Mouse (Mus musculus): Measurements from ENCODE around the gene Tpmt.

Gene Tpmt

DNA sequence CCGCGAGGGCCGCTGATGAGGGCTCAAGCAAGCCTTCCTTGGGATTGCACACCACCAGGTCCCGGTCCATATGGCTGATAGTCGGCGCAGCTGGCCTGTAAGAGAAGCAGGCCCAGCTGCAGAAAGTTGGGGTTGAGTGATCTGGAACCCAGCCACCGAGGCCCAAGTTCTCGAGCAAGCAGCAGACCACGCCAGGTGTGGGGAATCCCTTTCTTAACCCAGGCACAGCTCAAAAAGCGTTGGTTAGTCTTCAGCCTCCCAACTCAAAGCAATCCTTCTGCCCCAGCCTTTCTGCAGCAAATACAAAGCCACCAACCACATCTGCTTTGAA, at the start of gene Tpmt:
TSS of gene Tpmt (minus strand) at position 121 of the 331 bp plus-strand sequence.
- in situ Hi-C loops (cut with MboI, MseI), result no loop called here

DNA sequence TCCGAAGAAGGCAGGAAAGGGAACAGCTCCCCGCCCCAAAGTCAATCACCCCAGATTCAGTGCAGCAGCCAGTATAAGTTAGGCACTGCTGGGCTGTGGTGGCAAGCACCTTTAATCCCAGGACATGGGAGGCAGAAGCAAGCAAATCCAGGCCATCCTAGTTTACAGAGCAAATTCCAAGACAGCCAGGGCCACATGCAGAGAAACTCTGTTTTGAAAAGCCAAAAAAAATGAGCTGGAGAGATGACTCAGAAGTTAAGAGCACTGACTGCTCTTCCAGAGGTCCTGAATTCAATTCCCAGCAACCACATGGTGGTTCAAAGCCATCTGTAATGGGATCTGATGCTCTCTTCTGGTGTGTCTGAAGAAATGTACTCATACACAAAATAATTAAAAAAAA, 49.3 kb upstream of the Tpmt start:
- in situ Hi-C loops (cut with MboI, MseI), result loop anchor here (25.0 kb wide), 1 partner anchor 406 kb away; no protein-coding TSS in a partner anchor

DNA sequence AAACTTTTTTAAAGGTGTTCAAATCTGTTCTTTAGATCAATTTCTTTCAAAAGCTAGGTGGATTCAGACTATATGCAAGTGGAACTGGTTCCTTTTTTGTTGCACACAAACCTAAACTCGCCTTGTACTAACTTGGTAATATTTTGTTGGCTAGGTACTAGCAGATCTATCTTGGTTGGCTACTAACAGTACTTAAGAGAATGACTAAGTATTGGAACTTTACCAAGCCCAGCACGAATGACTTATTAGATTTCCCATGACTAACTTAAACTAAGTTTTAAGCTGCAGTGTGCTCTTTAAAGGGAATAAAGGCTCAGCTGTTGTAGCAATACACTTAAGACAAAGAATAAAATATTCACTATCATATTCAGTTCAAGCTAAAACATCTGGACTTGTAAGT, 44.7 kb upstream of the Tpmt start:
- in situ Hi-C loops (cut with MboI, MseI), result loop anchor here (25.0 kb wide), 1 partner anchor 402 kb away; no protein-coding TSS in a partner anchor

DNA sequence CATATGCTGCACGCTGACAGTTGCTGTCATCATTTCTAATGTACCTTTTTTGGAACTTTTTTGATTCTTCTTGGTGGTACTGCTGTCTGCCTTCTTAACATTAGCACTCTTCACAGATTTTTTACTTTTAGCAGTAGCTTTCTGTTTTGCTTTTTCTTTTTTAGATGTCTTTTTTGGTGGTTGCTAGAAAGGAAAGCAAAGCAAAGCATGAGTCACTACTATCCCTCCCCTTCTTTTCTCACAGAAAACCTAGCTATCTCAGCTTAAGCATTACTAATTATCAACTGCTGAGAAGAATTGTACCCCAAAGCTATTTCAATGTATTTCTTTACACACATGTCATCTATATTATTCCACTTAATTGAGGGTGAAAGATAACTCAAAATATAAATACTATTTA, 43.9 kb upstream of the Tpmt start:
- in situ Hi-C loops (cut with MboI, MseI), result loop anchor here (25.0 kb wide), 1 partner anchor 401 kb away; no protein-coding TSS in a partner anchor

DNA sequence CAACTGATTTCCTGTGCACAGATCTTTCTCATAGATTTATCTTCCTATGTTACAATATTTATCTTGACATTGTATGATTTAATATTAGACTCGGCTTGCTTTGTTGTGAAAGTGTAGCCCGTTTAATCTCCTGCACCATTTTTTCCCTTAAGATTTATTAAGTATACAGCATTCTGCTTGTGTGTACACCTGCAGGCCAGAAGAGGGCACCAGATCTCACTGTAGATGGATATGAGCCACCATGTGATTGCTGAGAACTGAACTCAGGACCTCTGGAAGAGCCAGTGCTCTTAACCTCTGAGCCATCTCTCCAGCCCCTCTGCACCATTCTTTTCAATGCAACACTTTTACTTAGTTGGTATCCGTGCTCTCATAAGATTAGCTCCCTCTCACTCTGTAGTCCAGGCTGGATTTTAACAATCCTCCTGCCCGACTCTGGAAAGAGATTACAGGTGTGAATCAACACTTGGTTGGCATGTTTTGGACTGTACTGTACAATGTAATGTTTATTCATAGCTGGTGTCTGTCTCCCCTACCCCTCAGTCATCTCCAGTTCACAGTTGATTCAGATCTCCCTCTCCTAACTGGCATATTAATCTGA, 36.5 kb upstream of the Tpmt start:
- in situ Hi-C loops (cut with MboI, MseI), result loop anchor here (25.0 kb wide), 1 partner anchor 394 kb away; no protein-coding TSS in a partner anchor

DNA sequence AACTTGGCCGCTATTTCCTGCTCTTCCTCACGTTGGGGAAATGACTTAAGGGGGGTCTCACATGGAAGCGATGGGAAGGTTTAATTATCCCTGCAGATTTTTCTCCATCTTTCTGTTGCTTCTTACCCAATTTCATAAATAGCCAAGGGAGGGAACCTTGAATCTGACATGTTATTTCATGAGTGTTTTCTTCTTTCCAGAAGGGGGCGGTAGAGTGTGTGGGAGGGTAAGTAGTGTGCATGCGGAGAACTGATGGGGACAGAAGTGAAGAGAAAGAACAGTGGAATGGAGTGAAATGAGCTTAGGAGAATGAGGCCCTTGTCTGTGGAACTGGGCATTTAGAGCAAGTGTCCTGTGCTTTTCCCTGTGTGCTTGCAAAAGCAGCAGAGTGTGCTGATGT, 34.3 kb upstream of the Tpmt start:
- in situ Hi-C loops (cut with MboI, MseI), result loop anchor here (5.0 to 25.0 kb wide), 2 partner anchors 209 to 391 kb away; no protein-coding TSS in a partner anchor

DNA sequence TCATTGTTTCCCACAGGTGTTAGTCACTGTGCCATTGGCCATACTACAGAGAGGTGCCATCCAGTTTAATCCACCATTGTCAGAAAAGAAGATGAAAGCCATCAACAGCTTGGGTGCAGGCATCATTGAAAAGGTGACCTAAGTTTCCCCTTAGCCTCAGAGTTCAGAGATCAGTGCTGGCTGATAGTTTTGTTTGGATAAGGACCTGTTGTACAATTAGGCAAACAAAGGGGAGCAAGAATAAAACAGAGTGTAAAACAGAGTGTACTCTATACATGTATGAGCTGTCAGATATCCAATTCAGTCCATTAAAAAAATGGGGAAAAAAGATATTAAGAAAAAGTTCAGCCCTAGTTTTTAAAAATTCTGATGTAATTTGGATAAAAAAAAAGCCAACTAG, 32.8 kb upstream of the Tpmt start:
- in situ Hi-C loops (cut with MboI, MseI), result loop anchor here (5.0 to 25.0 kb wide), 2 partner anchors 210 to 390 kb away; no protein-coding TSS in a partner anchor

DNA sequence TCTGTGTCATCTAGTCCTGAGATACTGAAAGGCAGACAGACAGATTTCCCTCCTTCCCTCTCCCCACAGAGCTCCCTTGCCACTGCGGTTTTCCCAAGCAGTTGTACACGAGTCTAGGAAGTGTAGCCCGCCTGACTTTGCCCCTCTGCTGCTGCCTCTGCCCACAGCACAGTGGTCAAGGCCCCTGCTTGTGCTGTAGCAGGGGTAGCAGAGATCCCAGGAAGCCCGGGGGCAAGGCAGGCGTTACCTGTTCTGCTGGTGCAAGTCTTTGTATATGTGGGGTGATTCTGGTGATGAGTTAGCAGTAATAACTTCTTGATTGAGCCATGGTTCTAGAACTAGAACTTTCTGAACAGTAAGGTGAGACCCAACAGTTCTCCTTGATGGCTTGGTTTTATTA, 31.6 kb upstream of the Tpmt start:
- in situ Hi-C loops (cut with MboI, MseI), result loop anchor here (5.0 to 25.0 kb wide), 2 partner anchors 211 to 389 kb away; no protein-coding TSS in a partner anchor

DNA sequence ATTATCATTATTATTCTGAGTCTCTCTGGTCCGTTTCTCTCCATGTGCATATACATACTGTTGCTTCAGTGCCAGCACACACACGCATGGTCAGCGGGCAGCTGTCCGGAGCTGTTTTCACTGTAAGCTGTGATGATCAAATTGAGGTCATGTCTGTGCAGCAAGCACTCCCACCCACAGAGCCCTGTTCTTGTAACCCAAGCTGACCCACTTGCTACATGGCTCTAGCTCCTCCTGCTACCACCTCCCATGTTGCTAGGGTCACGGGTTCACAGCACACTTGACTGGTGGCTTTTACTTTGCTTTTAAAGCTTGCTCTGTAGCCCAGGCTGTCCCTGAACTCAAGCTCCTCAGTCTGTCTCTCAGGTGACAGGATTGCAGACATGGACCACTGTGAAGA, 27.9 kb upstream of the Tpmt start:
- in situ Hi-C loops (cut with MboI, MseI), result no loop called here

DNA sequence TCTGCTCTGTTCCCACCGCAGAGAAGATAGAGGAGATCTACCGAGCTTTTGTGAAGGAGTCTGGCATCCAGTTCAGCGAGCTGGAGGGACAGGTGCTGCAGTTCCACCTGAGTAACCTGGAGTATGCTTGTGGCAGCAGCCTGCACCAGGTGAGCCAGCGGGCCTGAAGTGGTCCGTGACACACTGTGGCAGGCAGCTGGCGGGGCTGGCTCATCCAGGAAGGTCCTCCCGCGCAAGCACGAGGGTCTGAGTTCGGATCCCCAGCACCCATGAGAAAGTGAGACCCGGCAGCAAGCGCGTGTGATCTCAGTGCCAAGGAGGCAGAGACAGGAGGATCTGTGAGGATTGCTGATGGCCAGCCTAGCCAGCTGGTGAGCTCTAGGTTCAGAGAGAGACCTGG, 27.3 kb upstream of the Tpmt start:
- in situ Hi-C loops (cut with MboI, MseI), result no loop called here

DNA sequence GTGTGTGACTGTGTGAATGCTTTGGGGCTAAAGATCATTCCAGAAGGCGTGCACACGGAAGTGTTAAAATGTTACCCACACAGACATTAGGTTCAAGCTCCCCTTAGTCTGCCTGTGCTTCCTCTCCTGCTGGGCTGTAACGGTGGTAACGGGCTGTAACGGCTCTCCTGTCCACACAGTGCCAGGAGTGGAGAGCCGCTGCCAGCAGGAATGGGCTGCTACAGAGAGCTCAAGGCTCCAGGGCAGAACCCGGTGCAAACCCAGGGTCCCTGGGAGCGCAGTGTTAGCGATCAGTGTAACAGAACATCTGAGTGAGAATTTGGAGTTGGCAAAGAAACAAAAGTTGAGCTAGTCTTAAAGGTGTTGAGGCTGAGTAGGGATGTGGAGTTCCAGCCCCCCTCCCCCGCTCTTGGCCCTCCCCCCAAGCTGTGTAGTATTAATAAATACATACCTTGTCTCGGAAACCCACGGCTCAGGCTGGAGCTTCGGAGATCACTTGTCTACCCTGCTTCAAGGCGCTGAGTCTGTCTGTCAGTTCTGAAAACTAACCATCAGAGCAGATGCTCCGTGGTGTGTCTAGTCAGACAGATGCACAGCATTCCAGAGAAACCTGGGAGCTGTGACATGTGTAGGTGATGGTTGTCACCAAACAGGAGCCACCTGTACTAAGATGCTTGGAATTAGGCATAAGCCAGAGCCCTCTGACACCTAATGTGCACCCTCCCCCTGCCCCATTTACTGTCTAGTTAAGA, 26.0 kb upstream of the Tpmt start:
- in situ Hi-C loops (cut with MboI, MseI), result no loop called here

DNA sequence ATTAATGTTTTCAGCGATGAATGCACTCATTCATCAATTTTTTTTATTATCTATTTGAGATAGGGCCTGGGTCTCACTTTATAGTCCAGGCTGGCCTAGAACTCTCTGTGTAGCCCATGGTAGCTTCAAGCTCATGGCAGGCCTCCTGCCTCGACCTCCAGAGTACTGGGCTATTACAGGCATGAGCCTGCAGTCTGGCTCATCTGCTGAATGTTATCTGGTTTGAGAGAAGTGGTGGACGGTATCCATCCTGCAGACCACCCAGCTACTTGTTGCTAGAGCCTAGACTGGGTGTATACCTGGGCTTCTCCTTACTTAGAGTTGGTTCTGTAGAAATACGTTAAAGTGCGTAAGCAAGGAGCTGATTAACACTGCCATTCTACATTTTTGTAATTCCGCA, 22.5 kb upstream of the Tpmt start:
- in situ Hi-C loops (cut with MboI, MseI), result loop anchor here (5.0 kb wide), 1 partner anchor 200 kb away; no protein-coding TSS in a partner anchor

DNA sequence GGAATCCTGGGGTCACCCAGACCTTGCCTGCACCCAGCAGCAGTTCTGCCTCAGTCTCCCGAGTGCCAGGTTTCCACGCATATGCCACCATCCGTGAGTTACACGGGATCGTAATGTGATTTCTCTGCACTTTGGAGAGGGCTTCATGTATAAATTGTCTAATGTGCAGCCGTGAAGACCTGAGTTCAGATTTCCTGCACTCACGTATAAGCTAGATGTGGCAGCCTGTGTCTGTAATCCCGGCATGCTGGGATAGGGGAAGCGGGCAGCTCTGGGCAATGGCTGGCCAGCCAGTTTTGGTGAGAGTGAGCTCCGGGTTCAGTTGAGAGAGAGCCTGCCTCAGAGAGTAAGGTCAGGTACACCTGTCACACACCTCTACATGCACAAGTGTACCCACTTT, 22.0 kb upstream of the Tpmt start:
- in situ Hi-C loops (cut with MboI, MseI), result loop anchor here (5.0 kb wide), 1 partner anchor 201 kb away; no protein-coding TSS in a partner anchor

DNA sequence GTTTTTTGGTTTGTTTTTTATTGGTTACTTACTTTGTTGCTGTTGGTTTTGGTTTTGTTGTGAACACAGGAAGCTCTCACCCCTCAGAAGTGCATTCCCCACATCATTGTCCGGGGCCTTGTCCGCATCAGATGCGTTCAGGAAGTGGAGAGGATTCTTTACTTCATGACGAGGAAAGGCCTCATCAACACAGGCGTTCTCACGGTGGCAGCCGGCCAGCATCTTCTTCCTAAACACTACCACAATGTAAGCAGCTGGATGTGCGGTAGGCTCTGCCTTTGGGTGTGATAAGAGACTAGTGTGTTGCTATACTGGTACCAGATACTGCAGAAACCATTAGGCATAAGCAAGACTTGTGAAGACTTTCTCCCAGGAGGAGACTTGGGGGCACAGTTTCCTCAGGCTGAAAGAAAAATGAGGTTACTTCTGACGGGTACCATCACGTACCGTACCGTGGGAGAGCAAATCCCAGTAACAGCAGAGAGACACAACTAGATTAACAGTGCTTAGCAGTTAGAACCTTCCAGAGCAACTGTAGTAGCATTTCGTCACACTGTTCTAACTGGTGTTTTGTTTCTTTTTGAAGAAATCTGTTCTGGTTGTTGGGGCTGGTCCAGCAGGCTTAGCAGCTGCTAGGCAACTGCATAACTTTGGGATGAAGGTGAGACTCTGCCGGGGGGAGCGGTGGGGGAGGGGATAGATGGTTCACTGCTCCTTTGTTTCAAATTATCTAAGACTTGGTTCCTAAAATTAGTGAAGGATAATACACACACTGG, 19.6 kb upstream of the Tpmt start:
- in situ Hi-C loops (cut with MboI, MseI), result no loop called here

DNA sequence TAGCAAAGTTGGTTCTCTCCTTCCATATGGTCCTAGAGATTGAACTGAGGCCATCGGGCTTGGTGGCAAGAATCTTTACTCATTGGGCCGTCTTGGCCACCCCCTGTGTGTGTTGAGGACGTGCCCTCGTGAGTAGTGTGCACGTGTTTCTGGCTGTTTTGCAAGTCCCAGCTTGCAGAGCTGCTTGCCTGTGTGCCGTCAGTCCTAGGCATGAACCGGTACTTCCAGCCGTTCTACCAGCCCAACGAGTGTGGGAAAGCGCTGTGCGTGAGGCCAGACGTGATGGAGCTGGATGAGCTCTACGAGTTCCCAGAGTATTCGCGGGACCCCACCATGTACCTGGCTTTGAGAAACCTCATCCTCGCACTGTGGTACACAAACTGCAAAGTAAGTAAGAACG, 18.2 kb upstream of the Tpmt start:
- in situ Hi-C loops (cut with MboI, MseI), result no loop called here

DNA sequence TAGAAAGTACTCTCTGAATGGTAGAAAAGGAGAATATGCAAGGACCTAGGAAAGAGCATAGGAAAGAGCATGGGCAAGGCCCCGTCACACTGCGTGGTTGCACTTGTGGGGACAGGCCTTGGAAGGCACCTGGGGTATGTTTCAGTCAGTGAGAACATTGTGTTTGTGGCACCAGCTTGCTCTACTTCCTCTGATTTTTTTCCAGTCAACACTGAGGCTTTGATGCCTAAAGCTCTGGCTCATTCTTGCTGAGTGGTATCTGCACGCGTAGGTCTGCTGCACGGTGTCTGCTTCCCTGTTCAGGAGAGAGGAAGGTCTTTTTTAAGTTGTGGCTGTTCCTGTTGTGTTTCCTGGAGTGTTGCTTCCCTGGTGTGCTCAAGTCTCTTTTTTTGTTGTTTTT, 12.2 kb upstream of the Tpmt start:
- in situ Hi-C loops (cut with MboI, MseI), result no loop called here

DNA sequence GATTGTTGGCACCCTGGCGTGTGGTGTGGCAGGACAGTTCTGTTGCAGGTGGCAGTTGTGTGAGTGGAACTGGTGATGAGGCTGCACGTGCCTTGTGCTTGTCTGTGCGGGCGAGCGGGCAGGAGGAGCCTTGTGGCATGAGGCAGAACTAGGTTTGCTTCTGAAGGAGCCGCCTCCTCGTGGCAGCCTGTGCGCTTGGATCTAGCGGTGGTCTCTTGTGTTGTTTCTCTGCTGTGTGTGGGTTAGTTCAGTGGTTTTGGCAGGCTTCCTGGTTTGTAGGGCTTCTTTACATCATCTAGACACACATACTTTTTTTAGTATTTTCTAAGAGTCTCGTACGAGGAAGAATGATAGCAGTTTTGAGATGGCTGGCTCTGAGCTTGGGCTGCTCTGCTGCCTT, 11.6 kb upstream of the Tpmt start:
- in situ Hi-C loops (cut with MboI, MseI), result no loop called here

DNA sequence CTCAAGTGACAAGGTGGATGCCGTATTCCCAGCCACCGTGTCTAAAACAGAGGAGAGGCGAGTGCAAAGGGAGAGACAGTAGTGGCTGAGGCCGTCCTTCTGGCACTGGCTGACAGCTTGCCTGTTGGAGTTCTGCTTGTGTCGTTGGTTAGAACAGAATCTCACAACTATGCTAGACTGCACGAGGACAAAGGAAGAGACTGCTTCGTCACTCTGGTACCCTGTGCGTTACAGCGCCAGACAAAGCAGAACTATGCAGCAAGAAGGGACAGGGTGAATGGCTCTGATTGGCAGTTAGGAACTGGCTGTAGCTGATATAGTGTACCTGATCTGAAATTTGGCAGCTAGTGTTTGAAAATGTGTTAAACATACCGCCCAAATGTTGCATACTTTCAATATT, 9.4 kb upstream of the Tpmt start:
- in situ Hi-C loops (cut with MboI, MseI), result no loop called here

DNA sequence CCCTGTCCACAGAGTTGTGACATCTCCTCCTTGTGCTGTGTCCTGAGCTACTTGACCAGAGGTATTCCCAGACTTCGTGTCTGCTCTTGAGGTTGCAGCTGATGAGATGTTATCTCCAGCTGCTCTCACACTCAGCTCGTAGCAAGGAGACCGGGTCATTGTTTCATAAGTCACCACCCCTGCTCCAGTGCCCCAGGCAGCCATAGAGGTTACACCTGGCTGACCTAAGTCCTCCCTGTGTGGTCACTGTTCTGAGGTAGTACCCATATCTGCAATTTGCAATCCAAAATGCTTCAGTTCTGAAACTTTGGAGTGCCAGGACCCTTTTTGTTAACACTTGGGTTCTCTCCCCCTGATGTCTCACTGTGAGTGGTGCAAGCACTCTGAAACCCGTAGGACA, 5.5 kb upstream of the Tpmt start:
- in situ Hi-C loops (cut with MboI, MseI), result no loop called here

DNA sequence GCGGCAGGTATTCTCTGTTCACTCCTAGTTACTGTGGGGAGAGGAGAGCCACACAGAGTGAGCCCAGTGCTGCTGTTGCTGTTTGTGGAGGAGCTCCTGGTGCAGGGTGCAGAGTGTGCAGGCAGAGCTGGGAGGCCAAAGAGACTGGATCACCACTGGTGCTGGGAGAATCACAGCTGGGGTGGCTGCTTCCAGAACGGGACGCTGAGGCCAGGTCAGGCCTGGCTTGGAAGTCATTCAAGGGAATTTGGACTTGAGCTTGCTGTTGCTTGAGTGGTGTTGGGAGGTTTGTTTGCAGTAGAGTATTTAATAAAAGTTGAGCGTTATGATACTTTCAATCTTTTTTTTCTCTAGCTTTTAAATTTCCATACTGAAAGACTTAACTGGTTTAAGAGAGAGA, 3.5 kb upstream of the Tpmt start:
- in situ Hi-C loops (cut with MboI, MseI), result no loop called here

DNA sequence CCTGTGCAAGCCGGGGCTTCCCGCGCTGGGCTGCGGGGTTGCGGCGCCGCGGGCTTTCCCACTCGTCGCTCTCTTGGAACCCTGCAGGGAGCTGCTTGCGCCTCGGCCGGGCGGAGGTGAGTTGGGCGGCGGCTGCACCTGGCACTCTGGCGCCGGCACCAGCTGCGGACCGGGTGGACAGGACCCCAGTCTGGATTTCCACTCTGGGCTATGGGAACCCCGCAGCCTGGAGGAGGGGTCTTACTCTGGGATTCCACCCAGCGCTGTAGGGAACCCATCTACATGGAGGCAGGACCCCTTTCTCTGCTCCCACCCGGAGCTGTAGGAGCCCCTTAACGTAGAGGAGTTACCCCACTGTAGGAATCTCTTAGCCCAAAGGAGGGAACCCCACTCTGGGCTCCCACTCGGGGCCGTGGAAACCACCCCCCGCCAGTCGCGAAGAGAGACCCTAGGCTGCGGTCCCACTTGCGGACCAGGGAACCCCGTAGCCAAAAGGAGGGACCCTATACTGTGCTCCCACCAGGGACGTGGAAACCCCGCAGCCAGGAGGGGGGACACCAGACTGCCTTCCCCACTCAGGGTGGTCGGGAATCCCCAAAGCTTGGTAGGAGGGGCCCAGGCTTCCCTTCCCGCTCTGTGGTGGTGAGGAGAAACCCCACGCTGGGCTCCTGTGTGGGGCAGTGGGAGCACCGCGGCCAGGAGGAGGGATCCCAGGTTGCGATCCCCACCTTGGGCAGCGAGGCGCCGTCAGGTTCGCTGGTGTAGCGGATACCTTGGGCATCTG, 512 bp downstream of the Tpmt start:
- in situ Hi-C loops (cut with MboI, MseI), result no loop called here
